Mouse (Mus musculus): Measurements from ENCODE around the gene Cenpa. TPM values are rescaled to one million over a fixed set of nuclear protein-coding genes. Genes with fewer than 3 reads are reported as not detected.
A peak's percentile ranks its signal among the peaks of the same experiment; 100 is the strongest.

Cenpa gene
- 1 to 10 TPM; 1.5 to 2.2 (median 1.6) TPM for total RNA-seq (2022)

DNA sequence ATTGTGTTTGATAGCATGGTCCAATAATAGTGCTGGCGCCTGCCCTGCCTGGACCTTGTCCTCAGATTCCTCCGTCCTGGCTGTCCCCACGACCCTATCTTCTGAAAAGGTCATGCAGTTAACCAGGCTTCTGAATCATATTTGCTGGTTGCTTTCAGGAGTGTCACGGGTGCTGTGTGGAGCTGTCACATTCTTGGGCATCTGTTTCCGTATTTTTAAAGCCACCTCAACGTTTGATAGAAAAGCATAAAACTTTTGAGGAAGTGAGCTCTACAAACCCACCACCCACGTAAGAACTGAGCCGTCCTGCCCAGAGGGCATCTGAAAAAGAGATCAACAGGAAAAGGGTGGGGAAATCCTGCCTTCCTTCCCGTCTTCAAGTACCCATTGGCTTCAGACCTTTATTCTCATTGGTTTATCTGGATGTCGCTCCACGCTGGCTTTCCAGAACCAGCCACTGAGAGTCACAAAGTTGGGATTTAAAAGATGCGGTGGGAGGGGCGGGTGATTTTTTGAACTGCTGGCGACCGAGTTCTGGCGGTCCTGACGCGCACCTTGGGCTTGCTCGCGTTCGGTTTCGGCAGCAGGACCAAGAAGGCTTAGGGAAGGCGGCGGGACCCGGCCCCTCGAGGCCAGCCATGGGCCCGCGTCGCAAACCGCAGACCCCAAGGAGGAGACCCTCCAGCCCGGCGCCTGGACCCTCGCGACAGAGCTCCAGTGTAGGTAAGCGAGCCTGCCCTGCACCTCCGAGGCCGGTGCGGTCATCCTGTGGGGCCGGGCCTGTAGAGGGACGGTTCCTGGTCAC lies at the start of gene Cenpa:
Gene Cenpa, plus strand, starts transcription at position 387 of the 805 bp plus-strand sequence.
- DNase-seq (ENCODE audit: low spot score in 2 of 2) = peak; percentile 81 to 82

DNA sequence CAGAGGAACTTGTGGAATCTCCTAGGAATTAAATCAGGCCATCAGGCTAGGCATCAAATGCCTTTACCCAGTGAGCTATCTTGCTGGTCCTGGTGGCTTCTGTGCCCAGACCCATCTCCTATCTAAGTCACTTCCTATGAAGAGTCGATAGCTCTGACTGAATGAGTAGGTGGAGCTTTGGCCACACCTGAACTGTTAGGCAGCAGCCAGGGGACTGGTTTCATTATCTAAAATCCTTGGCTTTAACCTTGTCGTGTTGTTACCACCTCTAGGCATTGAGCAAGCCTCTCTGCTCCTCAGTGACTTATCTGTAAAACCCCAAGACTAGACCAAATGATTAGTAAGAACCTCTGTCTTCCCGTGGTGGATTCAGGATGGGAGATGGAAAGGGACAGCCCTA lies 49.2 kb upstream of the Cenpa start:
- no peak for DNase-seq (ENCODE audit: low spot score in 2 of 2)

DNA sequence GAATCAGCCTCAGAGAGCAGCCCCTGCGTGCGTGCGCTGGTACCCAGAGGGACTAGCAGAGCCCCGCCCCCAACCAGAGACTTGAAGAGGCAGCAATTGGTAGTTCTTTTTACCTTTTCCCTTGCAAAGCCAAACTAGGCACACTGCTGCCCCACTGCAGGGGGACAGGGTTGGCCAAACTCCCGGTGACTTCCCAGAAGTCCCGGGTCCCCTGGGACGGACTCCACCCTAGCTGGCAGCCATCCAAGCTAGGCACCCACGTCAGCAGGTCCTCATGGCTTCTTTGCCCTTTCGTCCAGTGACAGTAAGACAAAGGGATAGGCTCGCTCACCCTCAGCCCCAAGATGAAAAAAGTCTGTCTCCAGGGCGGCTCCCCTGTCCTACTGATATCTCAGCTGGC lies 48.7 kb upstream of the Cenpa start:
- no peak for DNase-seq (ENCODE audit: low spot score in 2 of 2)

DNA sequence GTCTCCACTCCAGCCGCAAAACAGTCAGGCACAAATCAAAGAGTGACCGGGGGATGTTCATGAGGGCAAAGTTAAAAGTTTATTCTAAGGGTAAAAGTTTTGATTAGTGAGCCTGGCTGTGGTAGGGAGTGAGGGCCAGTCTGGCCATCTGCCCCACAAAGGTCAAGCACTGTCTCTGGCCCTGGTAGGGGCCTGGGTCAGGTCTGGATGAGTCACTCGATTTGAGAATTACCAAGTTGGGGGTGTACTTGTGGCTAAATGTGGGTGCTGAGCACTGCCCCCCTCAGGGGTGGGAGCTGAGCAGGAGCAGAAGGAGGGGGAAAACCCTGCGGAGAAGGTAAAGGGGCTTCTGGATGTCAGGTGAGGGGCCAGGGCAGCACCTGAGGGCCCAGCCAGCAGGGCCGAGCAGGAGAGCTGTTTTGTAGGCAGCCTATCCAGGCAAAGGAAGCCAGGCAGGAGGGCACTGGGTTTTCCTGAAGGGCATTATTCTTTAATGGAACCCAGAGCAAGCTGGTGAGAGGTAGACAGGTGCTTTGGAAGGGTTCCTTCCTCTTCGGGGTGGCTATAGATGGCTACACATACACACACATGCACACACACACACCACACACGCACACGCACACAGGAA lies 48.1 kb upstream of the Cenpa start:
- DNase-seq (ENCODE audit: low spot score in 2 of 2) = no peak

DNA sequence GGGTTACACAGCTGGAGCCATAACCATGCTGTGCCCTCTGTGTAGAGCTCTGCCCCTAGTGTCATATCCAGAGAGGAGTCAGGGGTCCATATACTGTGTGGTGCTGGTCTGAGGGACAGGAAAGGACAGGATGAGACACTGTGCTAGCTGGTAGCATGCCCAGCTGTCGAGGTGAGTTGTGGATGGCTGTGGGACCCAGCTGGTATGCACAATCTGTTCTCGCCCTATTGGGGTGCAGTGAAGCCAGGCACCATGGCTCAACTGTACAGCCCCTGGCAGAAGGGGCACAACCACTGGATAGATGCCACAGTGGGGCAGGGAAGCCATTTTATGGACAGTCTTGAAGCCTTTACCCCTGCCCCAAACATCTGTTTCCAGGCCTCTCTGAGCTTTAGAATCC lies 47.4 kb upstream of the Cenpa start:
- DNase-seq (ENCODE audit: low spot score in 2 of 2) = no peak

DNA sequence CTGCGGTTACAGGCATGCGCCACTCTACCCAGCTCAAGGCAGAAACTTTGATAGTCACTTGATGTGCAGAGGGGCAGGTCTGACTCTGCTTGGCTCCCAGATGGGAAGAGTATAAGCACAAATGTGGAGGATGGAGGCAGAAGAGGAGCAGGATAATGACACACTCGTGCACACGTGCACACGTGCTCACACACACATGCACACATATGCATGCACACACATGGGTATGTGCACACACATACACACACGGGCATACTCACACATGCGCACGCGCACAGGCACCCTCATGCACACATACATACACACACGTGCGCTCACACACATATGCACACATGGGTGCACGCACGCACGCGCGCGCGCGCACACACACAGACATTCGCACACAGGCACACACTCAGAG lies 46.0 kb upstream of the Cenpa start:
- no peak for DNase-seq (ENCODE audit: low spot score in 2 of 2)

DNA sequence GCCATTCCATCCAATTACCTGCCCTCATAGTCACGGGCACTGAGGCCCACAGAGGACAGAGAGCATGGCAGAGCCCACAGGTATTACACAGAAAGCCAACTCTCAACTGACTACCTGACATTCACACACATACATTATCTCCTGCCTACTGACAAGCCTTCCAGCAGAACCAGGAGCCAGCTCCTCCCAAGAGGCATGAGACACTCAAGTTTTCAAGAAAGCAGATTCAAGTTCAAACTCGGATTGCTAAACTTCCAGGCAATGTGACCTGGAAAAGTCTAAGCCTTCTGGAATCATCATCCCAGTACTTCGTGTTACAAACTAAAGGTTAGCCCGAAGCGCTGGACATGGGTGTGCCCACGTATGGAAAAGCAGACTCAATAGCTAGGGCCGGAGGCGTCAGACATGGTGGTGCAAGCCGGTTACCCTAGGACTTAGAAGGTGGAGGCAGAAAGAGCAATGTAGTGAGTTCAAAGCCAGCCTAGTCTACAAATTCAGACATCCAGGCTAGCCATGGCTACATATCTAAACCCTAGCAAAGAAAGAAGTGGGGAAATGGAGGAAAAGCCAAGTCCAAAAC lies 45.3 kb upstream of the Cenpa start:
- no peak for DNase-seq (ENCODE audit: low spot score in 2 of 2)

DNA sequence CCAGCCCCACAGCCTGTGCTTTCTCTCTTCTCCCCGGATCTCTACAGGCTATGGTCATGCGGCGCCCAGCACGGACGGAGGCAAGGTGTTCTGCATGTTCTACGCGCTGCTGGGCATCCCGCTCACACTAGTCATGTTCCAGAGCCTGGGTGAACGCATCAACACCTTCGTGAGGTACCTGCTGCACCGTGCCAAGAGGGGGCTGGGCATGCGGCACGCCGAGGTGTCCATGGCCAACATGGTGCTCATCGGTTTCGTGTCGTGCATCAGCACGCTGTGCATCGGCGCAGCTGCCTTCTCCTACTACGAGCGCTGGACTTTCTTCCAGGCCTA lies 44.8 kb upstream of the Cenpa start:
- DNase-seq (ENCODE audit: low spot score in 2 of 2) = no peak

DNA sequence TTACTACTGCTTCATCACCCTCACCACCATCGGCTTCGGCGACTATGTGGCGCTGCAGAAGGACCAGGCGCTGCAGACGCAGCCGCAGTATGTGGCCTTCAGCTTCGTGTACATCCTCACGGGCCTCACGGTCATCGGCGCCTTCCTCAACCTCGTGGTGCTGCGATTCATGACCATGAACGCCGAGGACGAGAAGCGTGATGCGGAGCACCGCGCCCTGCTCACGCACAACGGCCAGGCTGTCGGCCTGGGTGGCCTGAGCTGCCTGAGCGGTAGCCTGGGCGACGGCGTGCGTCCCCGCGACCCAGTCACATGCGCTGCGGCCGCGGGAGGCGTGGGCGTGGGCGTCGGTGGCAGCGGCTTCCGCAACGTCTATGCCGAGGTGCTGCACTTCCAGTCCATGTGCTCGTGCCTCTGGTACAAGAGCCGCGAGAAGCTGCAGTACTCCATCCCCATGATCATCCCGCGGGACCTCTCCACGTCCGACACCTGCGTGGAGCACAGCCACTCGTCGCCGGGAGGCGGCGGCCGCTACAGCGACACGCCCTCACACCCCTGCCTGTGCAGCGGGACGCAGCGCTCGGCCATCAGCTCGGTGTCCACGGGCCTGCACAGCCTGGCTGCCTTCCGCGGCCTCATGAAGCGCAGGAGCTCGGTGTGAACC lies 44.3 kb upstream of the Cenpa start:
- DNase-seq (ENCODE audit: low spot score in 2 of 2) = no peak

DNA sequence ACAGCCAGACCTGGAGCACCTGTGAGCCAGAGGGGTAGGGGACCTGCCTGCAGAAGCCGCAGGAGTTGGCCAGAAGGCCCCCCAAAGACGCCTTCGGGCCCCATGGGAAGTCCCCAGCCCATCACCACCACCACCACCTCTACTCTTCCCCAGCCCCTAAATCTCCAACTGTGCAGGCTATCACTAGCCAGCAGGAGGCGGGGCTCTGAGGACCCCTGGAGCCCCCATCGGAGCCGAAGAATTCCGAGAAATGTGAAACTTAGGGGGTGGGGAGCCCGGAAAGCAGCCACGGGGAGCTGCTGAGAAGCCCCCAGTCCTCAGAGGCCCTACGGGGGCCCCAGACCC lies 43.8 kb upstream of the Cenpa start:
- DNase-seq (ENCODE audit: low spot score in 2 of 2) = no peak

DNA sequence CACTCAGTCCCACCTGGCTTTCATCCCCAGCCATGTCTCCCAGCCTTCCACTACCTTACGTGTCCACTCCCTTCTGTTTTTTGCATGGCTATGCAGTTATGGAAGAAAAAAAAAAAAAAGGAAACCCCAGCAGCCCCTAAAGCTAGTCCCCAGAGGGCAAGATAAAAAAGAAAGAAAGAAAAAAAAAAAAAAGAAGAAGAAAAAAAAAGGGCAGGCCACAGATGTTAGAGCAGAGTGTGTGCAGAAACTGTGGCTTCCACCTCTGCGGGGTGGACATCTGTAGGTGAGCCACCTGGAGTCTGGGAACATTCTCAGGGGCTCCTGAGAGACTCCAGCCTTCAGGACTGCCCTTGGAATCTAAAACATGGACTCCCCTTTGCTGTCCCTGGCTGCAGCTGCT lies 43.2 kb upstream of the Cenpa start:
- DNase-seq (ENCODE audit: low spot score in 2 of 2) = no peak

DNA sequence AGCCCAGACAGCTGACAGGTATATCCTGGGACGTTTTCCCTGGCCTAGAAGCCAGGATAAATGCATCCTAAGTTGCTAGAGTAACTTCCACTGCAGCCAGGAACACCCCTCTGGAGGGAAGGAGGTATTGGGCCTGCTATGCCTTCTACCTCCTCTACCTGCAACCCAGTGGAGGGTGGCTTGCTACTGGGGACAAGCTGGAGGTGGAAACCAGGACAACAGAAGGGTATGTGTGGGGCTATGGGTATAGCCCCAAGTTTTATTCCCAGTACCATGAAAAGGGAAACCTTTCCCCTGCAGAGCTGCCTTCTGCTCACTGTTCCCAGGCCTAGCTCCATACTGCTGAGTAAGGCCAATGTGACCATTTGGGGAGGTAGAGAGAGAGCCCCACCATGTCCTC lies 42.3 kb upstream of the Cenpa start:
- DNase-seq (ENCODE audit: low spot score in 2 of 2) = no peak

DNA sequence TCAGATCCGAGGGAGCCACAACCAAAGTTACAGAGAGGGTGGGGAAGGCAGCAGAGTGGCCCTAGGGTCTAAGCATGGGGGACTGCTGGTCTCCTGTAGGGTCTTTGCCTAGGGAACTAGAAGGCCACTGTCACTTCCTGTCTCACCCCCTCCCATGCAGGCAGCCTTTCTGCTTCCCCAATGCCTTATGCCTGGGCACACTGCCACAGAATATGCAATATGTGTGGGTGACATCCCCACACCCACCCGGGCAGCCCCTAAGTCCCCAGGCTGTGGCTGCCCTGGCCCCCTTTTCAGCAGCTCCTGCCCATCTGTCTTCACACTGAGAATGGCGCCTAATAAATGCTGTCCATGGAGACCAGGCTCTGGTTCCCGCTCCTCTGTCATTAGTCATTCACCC lies 41.7 kb upstream of the Cenpa start:
- no peak for DNase-seq (ENCODE audit: low spot score in 2 of 2)

DNA sequence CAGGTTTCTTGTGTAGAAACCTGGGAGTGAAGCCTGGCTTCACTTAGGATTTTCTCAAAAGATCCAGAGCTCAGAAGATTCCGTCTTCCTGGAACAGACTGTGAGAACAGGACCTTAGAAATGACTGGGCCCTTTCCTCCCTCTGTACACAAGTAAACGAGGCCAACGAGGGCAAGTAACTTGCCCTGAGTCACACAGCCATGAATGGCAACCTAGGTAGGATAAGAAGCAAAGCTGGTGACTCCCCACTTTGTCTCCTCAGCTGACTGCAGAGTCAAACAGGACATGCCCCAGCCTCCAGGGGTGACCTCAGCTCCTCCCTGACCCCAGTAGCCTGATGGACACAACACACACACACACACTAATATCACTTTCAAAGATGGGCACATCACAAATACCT lies 41.2 kb upstream of the Cenpa start:
- no peak for DNase-seq (ENCODE audit: low spot score in 2 of 2)

DNA sequence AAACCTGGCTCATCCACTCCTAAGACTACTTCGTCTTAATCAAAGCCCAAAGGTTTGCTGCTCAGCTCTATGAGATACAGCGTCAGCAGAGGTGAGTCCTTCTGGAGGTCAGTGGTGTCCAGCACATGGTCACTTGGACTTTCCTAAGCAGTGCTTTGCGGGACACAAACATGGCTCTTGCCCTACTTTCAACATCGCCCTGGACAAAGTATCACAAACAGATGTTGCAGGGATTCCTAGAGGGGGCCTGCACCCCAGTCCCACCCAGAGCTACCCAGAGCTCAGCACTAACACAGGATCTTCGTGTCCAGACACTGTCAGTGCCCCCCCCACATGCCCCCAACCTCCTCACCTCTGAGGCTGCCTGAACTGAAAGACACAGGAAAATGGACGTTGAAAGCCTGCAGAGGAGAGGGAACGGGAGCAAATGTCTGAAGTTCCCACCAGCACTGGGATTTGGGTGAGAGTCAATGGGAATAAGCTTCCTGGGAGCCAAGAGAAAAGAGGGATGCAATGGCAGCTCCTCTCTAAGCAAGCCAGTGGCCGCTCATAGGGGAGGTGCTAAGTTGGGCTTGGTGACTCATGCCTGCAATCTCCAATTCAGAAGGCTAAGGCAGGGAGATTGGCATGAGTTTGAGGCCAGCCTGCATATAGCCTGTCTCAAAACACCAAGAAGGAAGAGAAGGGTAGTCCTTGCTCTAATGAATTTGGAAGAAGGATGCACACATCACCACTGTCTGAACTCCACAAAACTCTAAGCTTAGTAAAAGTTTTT lies 40.1 kb upstream of the Cenpa start:
- DNase-seq (ENCODE audit: low spot score in 2 of 2) = no peak

DNA sequence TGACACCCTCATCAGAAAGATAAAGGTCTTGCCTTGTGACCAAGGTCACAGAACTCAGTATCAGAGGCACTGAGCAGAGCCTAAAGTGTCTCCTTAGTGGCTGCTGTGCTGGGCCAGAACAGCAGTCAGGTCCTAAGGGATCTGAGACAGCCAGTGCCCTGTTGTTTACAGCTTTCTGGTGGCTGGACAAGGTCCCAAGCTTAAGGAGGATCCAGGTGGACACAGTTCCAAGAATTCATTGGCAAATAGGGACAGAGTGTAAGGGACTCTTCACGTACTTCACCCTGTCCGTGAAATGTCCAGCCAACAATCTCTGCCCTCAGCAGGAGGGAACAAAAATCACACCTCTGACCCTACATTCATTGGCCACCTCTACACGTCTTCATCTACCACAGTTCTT lies 38.1 kb upstream of the Cenpa start:
- no peak for DNase-seq (ENCODE audit: low spot score in 2 of 2)

DNA sequence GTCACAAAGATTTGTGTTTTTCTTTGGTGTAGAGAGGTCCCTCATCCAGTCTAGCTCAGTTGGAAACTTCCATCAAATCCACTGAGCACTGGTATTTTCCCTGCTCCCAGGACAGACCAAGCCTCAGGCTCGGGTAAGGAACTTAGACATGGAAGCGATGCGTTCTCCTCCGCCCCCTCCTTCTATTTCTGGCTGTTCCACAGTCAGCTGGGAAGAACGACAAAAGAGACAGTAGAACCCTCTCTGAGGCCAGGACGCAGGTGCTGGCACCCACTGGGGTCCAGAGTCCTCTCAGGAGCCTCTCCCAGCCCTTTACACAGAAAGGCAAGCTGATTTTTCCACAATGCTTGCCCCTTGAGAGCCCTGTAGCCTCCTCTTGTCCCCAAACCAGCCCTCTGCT lies 36.2 kb upstream of the Cenpa start:
- DNase-seq (ENCODE audit: low spot score in 2 of 2) = no peak

DNA sequence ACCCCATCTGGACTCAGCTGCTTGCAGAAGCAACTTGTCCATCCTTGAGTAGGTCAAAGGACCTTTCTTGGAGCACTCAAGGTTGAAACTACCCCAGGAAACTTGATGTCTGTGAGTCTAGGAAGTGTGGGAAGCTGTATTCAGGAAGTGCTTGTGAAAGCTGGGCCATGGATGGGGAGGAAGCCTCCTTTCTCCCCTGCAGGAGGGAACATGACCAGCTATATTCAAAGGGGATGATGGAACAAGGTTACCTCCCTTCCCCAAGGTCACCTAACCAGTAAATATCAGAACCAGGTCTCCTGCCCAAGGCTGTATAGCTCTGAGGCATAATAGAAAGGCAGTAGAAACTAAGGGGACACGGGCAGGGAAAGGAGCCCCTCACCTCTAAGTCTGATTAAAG lies 34.4 kb upstream of the Cenpa start:
- no peak for DNase-seq (ENCODE audit: low spot score in 2 of 2)

DNA sequence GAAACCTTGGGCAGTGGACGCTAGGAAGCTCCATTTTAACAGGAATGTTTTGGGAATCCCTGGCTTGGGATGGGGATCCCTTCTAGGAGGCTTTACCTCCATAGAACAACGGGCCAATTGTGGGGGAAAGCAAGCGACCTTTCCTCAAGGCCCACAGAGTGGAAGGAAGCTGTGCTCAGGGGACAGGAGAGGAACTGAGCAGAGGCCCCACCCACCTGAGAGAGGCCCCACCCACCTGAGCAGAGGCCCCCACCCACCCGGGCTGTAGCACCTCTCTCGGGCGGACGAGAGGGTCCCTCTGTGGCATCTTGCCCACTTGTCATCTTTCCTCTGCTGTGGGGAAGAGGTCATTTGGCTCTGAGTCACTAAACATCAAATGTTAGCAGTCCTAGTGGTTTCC lies 29.6 kb upstream of the Cenpa start:
- DNase-seq (ENCODE audit: low spot score in 2 of 2) = no peak

DNA sequence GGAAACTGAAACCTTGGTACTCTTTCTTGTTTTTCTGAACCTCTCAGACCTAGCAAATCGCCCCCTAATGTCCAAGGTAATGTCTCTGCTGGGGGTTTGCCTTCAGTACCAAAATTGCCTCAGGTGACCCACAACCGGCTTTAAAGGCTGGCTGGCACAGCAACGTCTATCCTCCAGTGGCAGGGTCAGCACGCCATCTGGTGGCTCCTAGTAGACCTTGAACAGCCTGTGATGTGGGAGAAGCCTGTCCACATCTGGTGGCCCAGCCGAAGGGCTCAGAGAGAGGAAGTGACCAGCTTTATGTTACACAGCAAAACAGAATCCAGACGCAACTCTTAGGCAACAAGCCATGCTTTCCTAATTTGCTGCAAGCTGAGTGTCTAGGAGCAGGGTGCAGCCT lies 28.5 kb upstream of the Cenpa start:
- DNase-seq (ENCODE audit: low spot score in 2 of 2) = peak; percentile 52 to 67

DNA sequence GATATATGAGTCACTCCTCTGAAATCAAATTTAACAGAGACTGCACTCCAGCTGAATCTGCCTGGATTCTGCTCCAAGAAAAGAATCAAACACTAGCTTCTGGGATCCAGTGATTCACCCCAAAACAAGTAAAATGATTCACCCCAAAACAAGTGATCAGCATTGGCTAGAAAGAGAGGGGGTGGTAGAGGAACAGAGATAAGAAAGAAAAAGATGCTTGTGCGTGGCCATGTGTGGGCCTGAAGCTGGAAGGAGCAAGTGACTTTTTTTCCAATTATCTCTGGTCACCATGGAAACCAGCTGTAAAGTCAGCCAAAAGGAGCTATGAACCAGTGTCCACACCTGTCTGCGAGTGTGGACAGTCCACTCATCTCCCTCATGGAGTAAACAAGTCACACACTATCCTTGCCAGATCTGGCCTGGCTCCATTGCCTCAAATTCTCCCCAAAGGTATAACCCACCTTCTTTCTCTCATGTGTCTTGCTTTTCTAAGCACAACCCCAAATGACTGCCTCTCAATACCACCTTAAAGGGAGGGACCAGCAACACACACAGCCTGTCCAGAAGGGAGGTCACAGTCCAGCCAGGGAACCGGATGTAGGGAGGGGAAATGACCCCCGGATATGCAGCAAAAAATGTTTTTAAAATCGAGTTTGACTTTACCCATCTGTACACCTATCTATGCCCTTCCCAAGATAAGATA lies 22.9 kb upstream of the Cenpa start:
- DNase-seq (ENCODE audit: low spot score in 2 of 2) = no peak
